Comparison of ENCODE assay signal across 11 mouse cellular contexts in genomic region chr16:5765143-5765542, GRCm38 (mm10).
DNase-seq lines count a peak whose midpoint lies in the region; ATAC-seq lines count a peak whose summit lies in the region.
"Had no signal": no experiment of that assay in that cellular context is flagged by ENCODE, and none has a peak within 500 bp of the region (broad histone marks: within the 10 kb centered on the region; RNA-seq: fewer than 3 reads in every experiment).

No protein-coding gene starts in this region.

- H3K4me2 ChIP-seq in forebrain, embryonic 14.5 days (ENCODE audit: low read length): no peak overlapping the region
- H3K4me2 ChIP-seq in forebrain, embryonic 13.5 days: no peak overlapping the region
- H3K4me2 ChIP-seq in midbrain, embryonic 16.5 days (ENCODE audit: low read length): no peak overlapping the region
- H3K4me2 ChIP-seq: heart, embryonic 12.5 days; limb, embryonic 12.5 days; neural tube, embryonic 13.5 days had no signal

- no peak for ATAC-seq in forebrain, embryonic 14.5 days
- ATAC-seq in forebrain, embryonic 13.5 days: no peak
- no peak for ATAC-seq in midbrain, embryonic 16.5 days

- H3K36me3 ChIP-seq in forebrain, embryonic 14.5 days (ENCODE audit: control insufficient read depth, insufficient read depth, low read length): no peaks in the 10 kb centered on the region
- no peaks in the 10 kb centered on the region for H3K36me3 ChIP-seq in forebrain, embryonic 13.5 days (ENCODE audit: poor library complexity, severe bottlenecking)
- H3K36me3 ChIP-seq in midbrain, embryonic 10.5 days: no peaks in the 10 kb centered on the region
- no peaks in the 10 kb centered on the region for H3K36me3 ChIP-seq in midbrain, embryonic 16.5 days (ENCODE audit: control insufficient read depth, insufficient read depth, low read length)
- H3K36me3 ChIP-seq: heart, embryonic 12.5 days; limb, embryonic 12.5 days; neural tube, embryonic 13.5 days had no signal

- peak; percentile 41 for DNase-seq in forebrain, embryonic 14.5 days (ENCODE audit: low spot score)
- peak; percentile 48 for DNase-seq in midbrain, embryonic 10.5 days (ENCODE audit: low spot score)
- DNase-seq in embryo, embryonic 11 days: peak; percentile 80
- peak; percentile 75 for DNase-seq in retina, embryonic 14.5 days (ENCODE audit: low spot score)
- no peak for DNase-seq in cerebellum, postnatal 4 days (ENCODE audit: low spot score in 2 of 2)
- no peak for DNase-seq in MN1 (ENCODE audit: low spot score)

- no peak overlapping the region for H3K4me3 ChIP-seq in forebrain, embryonic 14.5 days (ENCODE audit: low read depth, low read length)
- H3K4me3 ChIP-seq in forebrain, embryonic 13.5 days: no peak overlapping the region
- no peak overlapping the region for H3K4me3 ChIP-seq in midbrain, embryonic 10.5 days
- no peak overlapping the region for H3K4me3 ChIP-seq in midbrain, embryonic 16.5 days (ENCODE audit: low read depth, low read length)
- H3K4me3 ChIP-seq: heart, embryonic 12.5 days; limb, embryonic 12.5 days; neural tube, embryonic 13.5 days had no signal

- H3K27ac ChIP-seq in forebrain, embryonic 14.5 days (ENCODE audit: low read depth, low read length): no peak overlapping the region
- H3K27ac ChIP-seq in forebrain, embryonic 13.5 days: no peak overlapping the region
- no peak overlapping the region for H3K27ac ChIP-seq in midbrain, embryonic 10.5 days (replicated peaks)
- no peak overlapping the region for H3K27ac ChIP-seq in midbrain, embryonic 16.5 days (ENCODE audit: low read length)
- H3K27ac ChIP-seq: limb, embryonic 12.5 days had no signal

- no peaks in the 10 kb centered on the region for H3K9me3 ChIP-seq in forebrain, embryonic 14.5 days (replicated peaks; ENCODE audit: control insufficient read depth, low read length)
- H3K9me3 ChIP-seq in forebrain, embryonic 13.5 days (replicated peaks): no peaks in the 10 kb centered on the region
- no peaks in the 10 kb centered on the region for H3K9me3 ChIP-seq in midbrain, embryonic 10.5 days (replicated peaks)
- H3K9me3 ChIP-seq in midbrain, embryonic 16.5 days (replicated peaks; ENCODE audit: control insufficient read depth, low read length, poor library complexity, severe bottlenecking): no peaks in the 10 kb centered on the region
- H3K9me3 ChIP-seq: heart, embryonic 12.5 days; limb, embryonic 12.5 days; neural tube, embryonic 13.5 days had no signal

- H3K9ac ChIP-seq in forebrain, embryonic 14.5 days (ENCODE audit: low read length): no peak overlapping the region
- H3K9ac ChIP-seq in forebrain, embryonic 13.5 days: no peak overlapping the region
- H3K9ac ChIP-seq in midbrain, embryonic 16.5 days (ENCODE audit: low read depth, low read length): no peak overlapping the region
- H3K9ac ChIP-seq: heart, embryonic 12.5 days; limb, embryonic 12.5 days; neural tube, embryonic 13.5 days had no signal

- WGBS in forebrain, embryonic 14.5 days: 43% methylated on average over 4 of the region's 4 CpGs
- WGBS in forebrain, embryonic 13.5 days: 32% methylated on average over 4 of the region's 4 CpGs
- WGBS in midbrain, embryonic 10.5 days: 37% methylated on average over 4 of the region's 4 CpGs
- 34% methylated on average over 4 of the region's 4 CpGs for WGBS in midbrain, embryonic 16.5 days

- peaks cover 8% of the 10 kb centered on the region for H3K4me1 ChIP-seq in forebrain, embryonic 14.5 days (ENCODE audit: control insufficient read depth, insufficient read depth, low read length)
- H3K4me1 ChIP-seq in forebrain, embryonic 13.5 days: no peaks in the 10 kb centered on the region
- no peaks in the 10 kb centered on the region for H3K4me1 ChIP-seq in midbrain, embryonic 10.5 days
- H3K4me1 ChIP-seq in midbrain, embryonic 16.5 days (ENCODE audit: control insufficient read depth, insufficient read depth, low read length): peaks cover 14% of the 10 kb centered on the region; the same call in 1 of the 2 replicates
- H3K4me1 ChIP-seq: heart, embryonic 12.5 days; limb, embryonic 12.5 days had no signal

- H3K27me3 ChIP-seq in forebrain, embryonic 14.5 days (replicated peaks; ENCODE audit: control insufficient read depth, insufficient read depth, low read length): no peaks in the 10 kb centered on the region
- H3K27me3 ChIP-seq in forebrain, embryonic 13.5 days: no peaks in the 10 kb centered on the region
- no peaks in the 10 kb centered on the region for H3K27me3 ChIP-seq in midbrain, embryonic 10.5 days (ENCODE audit: low read depth, poor library complexity, severe bottlenecking)
- no peaks in the 10 kb centered on the region for H3K27me3 ChIP-seq in midbrain, embryonic 16.5 days (ENCODE audit: control insufficient read depth, insufficient read depth, low read depth, low read length)
- H3K27me3 ChIP-seq: heart, embryonic 12.5 days; limb, embryonic 12.5 days; neural tube, embryonic 13.5 days had no signal

Comparison
In these comparisons a context has a peak if more than half of its experiments do, and no peak if none do; other contexts are left out.
1. DNase-seq: peak in forebrain, embryonic 14.5 days (single experiment), midbrain, embryonic 10.5 days (single experiment), embryo, embryonic 11 days (single experiment) and retina, embryonic 14.5 days (single experiment); none in cerebellum, postnatal 4 days (0 of 2) and MN1 (single experiment).